Mouse (Mus musculus): ENCODE measurements around the gene Il1f6.
"Not testable (repeated sequence)": the region's sequence is repeated elsewhere in the genome, so short reads cannot be mapped to it uniquely, and the experiment has no call there.

Gene Il1f6

GRCm38 (mm10) chr2:24215118-24215517, at the start of gene Il1f6:
TSS of gene Il1f6 (plus strand) at chr2:24215418.
- no peak for DNase-seq (ENCODE audit: low spot score in 2 of 2)

GRCm38 (mm10) chr2:24181683-24182331, 33.4 kb upstream of the Il1f6 start:
- DNase-seq (ENCODE audit: low spot score in 2 of 2): not testable (repeated sequence)

GRCm38 (mm10) chr2:24182423-24183147, 32.6 kb upstream of the Il1f6 start:
- not testable (repeated sequence) for DNase-seq (ENCODE audit: low spot score in 2 of 2)

- DNase-seq (ENCODE audit: low spot score in 2 of 2): not testable (repeated sequence)
Measured at GRCm38 (mm10) chr2:24184092-24184491, 31.1 kb upstream of the Il1f6 start.

GRCm38 (mm10) chr2:24186176-24186575, 29.0 kb upstream of the Il1f6 start, which contains the start of gene Il1f9:
TSS of gene Il1f9 (plus strand) at chr2:24186476.
- no peak for DNase-seq (ENCODE audit: low spot score in 2 of 2)

- no peak for DNase-seq (ENCODE audit: low spot score in 2 of 2)
Measured at GRCm38 (mm10) chr2:24187585-24187984, 27.6 kb upstream of the Il1f6 start.

GRCm38 (mm10) chr2:24188189-24188588, 27.0 kb upstream of the Il1f6 start:
- DNase-seq (ENCODE audit: low spot score in 2 of 2): no peak

- no peak for DNase-seq (ENCODE audit: low spot score in 2 of 2)
Measured at GRCm38 (mm10) chr2:24227191-24227590, 12.0 kb downstream of the Il1f6 start.

GRCm38 (mm10) chr2:24267503-24267902, 52.3 kb downstream of the Il1f6 start:
- DNase-seq (ENCODE audit: low spot score in 2 of 2): no peak

GRCm38 (mm10) chr2:24273619-24274018, 58.4 kb downstream of the Il1f6 start:
- no peak for DNase-seq (ENCODE audit: low spot score in 2 of 2)

GRCm38 (mm10) chr2:24275146-24275545, 59.9 kb downstream of the Il1f6 start:
- no peak for DNase-seq (ENCODE audit: low spot score in 2 of 2)
